Mouse (Mus musculus): ENCODE measurements at regions not wholly inside any gene's neighbourhood (a gene's known extent, or its start where the extent isn't known, plus 50 kb on each side); places are given as distances from the start of the nearest gene placed in this dataset.

DNA sequence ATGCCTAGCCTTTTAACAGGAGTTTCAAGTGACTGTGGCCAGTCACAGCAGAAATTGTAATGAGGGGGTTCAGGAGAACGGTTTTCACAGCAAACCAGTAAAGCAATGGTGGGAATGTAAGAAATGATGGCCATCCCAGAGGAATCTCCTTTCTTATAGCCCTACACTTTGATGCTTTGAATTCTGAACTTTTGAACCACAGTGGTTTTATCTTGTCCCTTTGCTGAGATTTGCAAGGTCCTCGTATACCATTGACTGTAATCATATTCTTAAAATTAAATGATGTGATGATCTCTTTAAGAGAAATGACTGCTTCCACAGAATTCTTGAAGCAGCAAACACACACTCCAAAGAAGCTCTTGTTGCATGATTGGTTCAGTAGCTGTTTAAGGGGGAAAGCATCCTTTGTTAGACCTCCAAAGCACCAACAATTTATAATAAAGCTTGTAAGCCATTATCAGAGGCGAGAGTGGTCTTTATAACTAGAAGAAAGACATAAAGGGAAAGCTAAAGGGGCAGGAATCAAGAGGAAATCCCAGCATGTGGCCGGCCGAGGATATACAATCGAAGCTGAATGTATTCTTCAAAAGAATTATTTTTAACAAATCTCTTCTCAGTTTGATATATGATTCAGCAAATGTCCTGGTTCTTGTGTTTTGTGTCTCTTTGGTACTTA is 56.3 kb upstream of the Robo2 start:
- ATAC-seq (ENCODE audit: low FRiP score, low read depth) = no peak
- Histone ChIP-seq H3K27ac (replicated peaks) (no peak overlapping the region), H3K4me2 (no peak overlapping the region), H3K4me1 (replicated peaks) (no peaks in the 10 kb centered on the region), H3K27me3 (no peaks in the 10 kb centered on the region), H3K9ac (no peak overlapping the region), H3K4me3 (no peak overlapping the region), H3K36me3 (no peaks in the 10 kb centered on the region), H3K9me3 (no peaks in the 10 kb centered on the region)
- 32% methylated on average over 6 of the region's 6 CpGs for WGBS

DNA sequence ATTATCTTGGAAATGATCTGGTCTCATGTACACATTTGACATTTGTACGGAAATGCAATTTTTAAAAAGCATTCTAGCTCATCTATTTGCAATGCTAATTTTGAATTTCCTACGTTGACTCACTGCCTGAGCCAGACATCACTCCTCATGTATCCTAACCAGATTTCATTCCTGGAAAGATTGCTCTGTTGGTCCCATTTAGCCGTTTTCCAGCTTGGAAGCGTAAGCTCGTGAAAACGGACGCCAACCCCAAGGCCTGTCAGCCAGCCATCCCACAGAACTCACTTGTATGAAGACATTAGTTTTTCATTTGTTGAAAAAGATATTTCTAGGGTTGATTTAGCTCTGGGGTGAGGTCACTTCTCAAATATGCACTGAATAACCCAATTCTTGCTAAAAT is 55.5 kb upstream of the Robo2 start:
- no peaks in the 10 kb centered on the region for H3K27me3 ChIP-seq
- no peaks in the 10 kb centered on the region for H3K36me3 ChIP-seq
- no peak for ATAC-seq (ENCODE audit: low FRiP score, low read depth)
- H3K4me3 ChIP-seq = no peak overlapping the region
- H3K9ac ChIP-seq = no peak overlapping the region
- no peak overlapping the region for H3K4me2 ChIP-seq
- no peaks in the 10 kb centered on the region for H3K9me3 ChIP-seq
- WGBS = 82% methylated on average over 7 of the region's 7 CpGs
- H3K27ac ChIP-seq (replicated peaks) = no peak overlapping the region
- no peaks in the 10 kb centered on the region for H3K4me1 ChIP-seq (replicated peaks)

DNA sequence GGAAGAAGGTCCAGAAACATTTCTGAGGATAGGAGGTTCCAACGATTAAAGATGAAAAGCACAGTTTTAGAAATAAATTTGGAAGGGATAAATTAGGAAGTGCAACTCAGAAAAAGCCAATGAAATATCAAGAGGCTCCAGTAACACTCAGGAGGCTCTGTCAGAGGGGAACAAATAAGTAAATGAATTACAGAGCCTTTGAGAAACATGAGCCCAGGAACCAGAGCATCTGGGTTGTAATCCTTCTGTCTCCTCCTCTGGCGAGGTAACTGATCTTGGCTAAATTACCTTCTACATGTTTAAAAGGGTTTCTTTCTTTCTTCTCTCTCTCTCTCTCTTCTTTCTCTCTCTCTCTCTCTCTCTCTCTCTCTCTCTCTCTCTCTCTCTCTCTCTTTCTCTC is 53.2 kb upstream of the Robo2 start:
- H3K9me3 ChIP-seq = no peaks in the 10 kb centered on the region
- no peak overlapping the region for H3K27ac ChIP-seq (replicated peaks)
- no peak for ATAC-seq (ENCODE audit: low FRiP score, low read depth)
- no peak overlapping the region for H3K4me2 ChIP-seq
- no peak overlapping the region for H3K4me3 ChIP-seq
- no peaks in the 10 kb centered on the region for H3K4me1 ChIP-seq (replicated peaks)
- 69% methylated on average over 2 of the region's 2 CpGs for WGBS
- H3K9ac ChIP-seq = no peak overlapping the region
- H3K27me3 ChIP-seq = no peaks in the 10 kb centered on the region
- H3K36me3 ChIP-seq = no peaks in the 10 kb centered on the region

DNA sequence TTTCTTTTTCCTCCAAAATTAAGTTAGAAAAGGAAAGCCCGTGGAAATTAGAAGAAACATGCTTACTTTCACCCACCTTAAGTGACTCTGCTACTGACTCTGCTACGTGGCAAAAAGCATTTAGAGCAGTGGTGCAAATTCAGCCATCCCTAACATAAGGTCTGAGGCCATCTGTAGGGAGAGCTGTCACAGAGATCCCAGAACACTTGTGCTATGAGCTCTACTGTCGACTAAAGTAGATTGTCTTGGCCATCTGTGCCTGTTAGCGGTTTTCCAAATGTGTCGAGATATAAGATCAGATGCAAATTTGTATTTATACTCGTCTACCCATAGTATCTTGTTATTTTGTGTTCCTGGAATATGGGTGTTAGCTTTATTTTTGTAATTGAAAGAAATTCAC is 52.7 kb upstream of the Robo2 start:
- Histone ChIP-seq H3K4me3 (no peak overlapping the region), H3K27ac (replicated peaks) (no peak overlapping the region), H3K36me3 (no peaks in the 10 kb centered on the region), H3K4me2 (no peak overlapping the region), H3K4me1 (replicated peaks) (no peaks in the 10 kb centered on the region), H3K9ac (no peak overlapping the region), H3K9me3 (no peaks in the 10 kb centered on the region), H3K27me3 (no peaks in the 10 kb centered on the region)
- no peak for ATAC-seq (ENCODE audit: low FRiP score, low read depth)
- 50% methylated on average over 6 of the region's 6 CpGs for WGBS

DNA sequence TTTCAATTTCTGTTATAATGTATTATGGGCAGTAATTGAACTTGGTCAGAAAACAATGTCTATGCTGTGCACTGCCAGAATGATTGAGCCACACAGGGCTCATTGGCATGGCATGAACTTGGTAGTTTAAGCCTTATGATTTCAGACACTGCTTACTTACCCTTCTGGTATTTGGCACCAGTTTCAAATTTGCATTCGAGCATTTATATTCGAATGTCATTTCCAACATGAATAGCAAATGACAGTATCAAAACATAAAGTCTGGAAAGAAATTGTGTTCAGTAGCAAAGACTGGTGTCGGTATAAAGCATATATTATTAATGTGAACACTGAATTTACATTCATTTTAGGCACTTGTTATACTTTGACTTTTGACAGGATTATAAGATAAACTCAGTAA is 50.8 kb upstream of the Robo2 start:
- no peak overlapping the region for H3K9ac ChIP-seq
- H3K36me3 ChIP-seq = no peaks in the 10 kb centered on the region
- H3K4me1 ChIP-seq (replicated peaks) = no peaks in the 10 kb centered on the region
- no peak overlapping the region for H3K4me2 ChIP-seq
- no peak overlapping the region for H3K27ac ChIP-seq (replicated peaks)
- no peaks in the 10 kb centered on the region for H3K9me3 ChIP-seq
- no peak overlapping the region for H3K4me3 ChIP-seq
- 76% methylated on average over 3 of the region's 3 CpGs for WGBS
- ATAC-seq (ENCODE audit: low FRiP score, low read depth) = no peak
- H3K27me3 ChIP-seq = no peaks in the 10 kb centered on the region
